Mouse (Mus musculus) midbrain, embryonic 14.5 days (tissue): Measurements from ENCODE around the gene Prrx2. TPM values are rescaled to one million over a fixed set of nuclear protein-coding genes. Genes with fewer than 3 reads are reported as not detected.

ENCODE experiments used
- ATAC-seq: fragments of 200-750 bp; cut with Nextera tagmentation; 2 replicates; pipeline ENCODE4 v1.8.0; 2017; ENCODE audit warnings: moderate number of reproducible peaks, moderate library complexity; ENCODE audit not compliant: low FRiP score, low TSS enrichment
- DNase-seq: peaks from one replicate; pipeline ENCODE4 v3.0.0-alpha.2; 2015
- H3K27ac ChIP-seq: fragments of 300-500 bp; sonication (generic); replicated peaks from 2 replicates; pipeline ENCODE4 v1.5.1; 2014; ENCODE audit warnings: mild to moderate bottlenecking, low read depth, low read length, moderate library complexity
- H3K27me3 ChIP-seq: fragments of 300-500 bp; sonication (generic); 2 replicates; pipeline ENCODE4 v1.6.1; 2014; ENCODE audit warnings: low read length, control low read depth, mixed read lengths; ENCODE audit not compliant: control insufficient read depth, insufficient read depth
- H3K36me3 ChIP-seq: fragments of 300-500 bp; sonication (generic); 2 replicates; pipeline ENCODE4 v1.6.1; 2014; ENCODE audit warnings: low read length, control low read depth; ENCODE audit not compliant: control insufficient read depth, insufficient read depth
- H3K4me1 ChIP-seq: fragments of 300-500 bp; sonication (generic); 2 replicates; pipeline ENCODE4 v1.6.1; 2014; ENCODE audit warnings: mild to moderate bottlenecking, antibody characterized with exemption, low read length, control low read depth; ENCODE audit not compliant: control insufficient read depth, insufficient read depth
- H3K4me2 ChIP-seq: fragments of 300-500 bp; sonication (generic); 2 replicates; pipeline ENCODE4 v1.6.1; 2014; ENCODE audit warnings: mild to moderate bottlenecking, low read length, moderate library complexity
- H3K4me3 ChIP-seq: fragments of 300-500 bp; sonication (generic); replicated peaks from 2 replicates; pipeline ENCODE4 v1.5.1; 2014; ENCODE audit warnings: low read depth, low read length
- H3K9ac ChIP-seq: fragments of 300-500 bp; sonication (generic); replicated peaks from 2 replicates; pipeline ENCODE4 v1.6.1; 2014; ENCODE audit warnings: mild to moderate bottlenecking, low read length, moderate library complexity
- H3K9me3 ChIP-seq: fragments of 300-500 bp; sonication (generic); 2 replicates; pipeline ENCODE4 v1.6.1; 2016; ENCODE audit warnings: low read length, control low read depth, mixed read lengths; ENCODE audit not compliant: control insufficient read depth
- WGBS: fragments of 180-500 bp; shearing (Covaris S2); extraction: QIAGEN DNeasy Blood & Tissue Kit; methylation state at CpG from one replicate; pipeline ENCODE4 v1.1.7; 2014; 5-methylcytosine and 5-hydroxymethylcytosine counted together
- polyA plus RNA-seq: library from polyadenylated mRNA; unstranded; fragments of >200 nt; fragmentation: Nextera tagmentation; extraction: Ambion mirVana; gene quantifications from 2 replicates; pipeline ENCODE4 v1.2.1, GENCODE M21; 2014

The Prrx2 gene
- polyA plus RNA-seq, 1 experiment from 2014 or later: 2.2 TPM

- DNase-seq: peak; percentile 53
- H3K27ac ChIP-seq: no peak overlapping the region
- WGBS: 59% methylated on average over 9 of the region's 9 CpGs
These were observed 50.8 kb downstream of the Prrx2 start for GRCm38 (mm10) chr2:30885453-30886163.

DNA sequence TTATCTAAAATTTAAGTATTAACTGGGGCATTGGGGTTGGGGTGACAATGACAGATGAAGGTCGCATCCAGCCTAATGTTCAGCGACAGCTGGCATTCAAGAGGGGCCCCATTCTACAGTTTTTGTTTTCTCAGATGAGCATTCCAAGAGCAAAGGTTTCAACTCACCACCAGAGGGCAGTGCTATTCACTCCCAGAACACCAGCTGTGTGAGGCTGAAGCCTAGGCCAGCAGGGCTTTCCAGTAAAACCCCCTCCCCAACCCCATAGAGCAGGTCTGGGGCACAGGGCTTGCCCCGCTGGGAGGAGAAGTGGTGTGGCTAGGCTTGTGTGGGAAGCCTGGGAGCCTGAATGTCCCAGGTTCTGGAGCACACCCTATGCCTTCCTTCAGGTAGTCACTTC lies 56.2 kb downstream of the Prrx2 start:
- no peaks in the 10 kb centered on the region for H3K36me3 ChIP-seq
- no peak overlapping the region for H3K4me3 ChIP-seq
- H3K9me3 ChIP-seq: no peaks in the 10 kb centered on the region
- 5% methylated on average over 3 of the region's 3 CpGs for WGBS
- H3K27me3 ChIP-seq: no peaks in the 10 kb centered on the region
- no peak overlapping the region for H3K27ac ChIP-seq
- no peaks in the 10 kb centered on the region for H3K4me1 ChIP-seq
- ATAC-seq: no peak
- peak; percentile 81 for DNase-seq
- H3K4me2 ChIP-seq: no peak overlapping the region
- no peak overlapping the region for H3K9ac ChIP-seq

More at GRCm38 (mm10) chr2:30885453-30886163, 50.8 kb downstream of the Prrx2 start:
- H3K9me3 ChIP-seq: no peaks in the 10 kb centered on the region
- no peaks in the 10 kb centered on the region for H3K4me1 ChIP-seq
- H3K4me3 ChIP-seq: no peak overlapping the region
- no peak for ATAC-seq
- H3K27me3 ChIP-seq: no peaks in the 10 kb centered on the region
- no peak overlapping the region for H3K4me2 ChIP-seq
- H3K9ac ChIP-seq: no peak overlapping the region
- H3K36me3 ChIP-seq: no peaks in the 10 kb centered on the region

GRCm38 (mm10) chr2:30893399-30893798 lies 58.6 kb downstream of the Prrx2 start:
- Histone ChIP-seq H3K4me1 (no peaks in the 10 kb centered on the region), H3K4me3 (no peak overlapping the region), H3K36me3 (no peaks in the 10 kb centered on the region), H3K27me3 (no peaks in the 10 kb centered on the region), H3K9me3 (no peaks in the 10 kb centered on the region), H3K9ac (no peak overlapping the region), H3K27ac (no peak overlapping the region), H3K4me2 (no peak overlapping the region)
- 61% methylated on average over 6 of the region's 6 CpGs for WGBS
- no peak for ATAC-seq
- DNase-seq: no peak

- ATAC-seq (no peak), DNase-seq (no peak)
- Histone ChIP-seq H3K36me3 (no peaks in the 10 kb centered on the region), H3K9ac (no peak overlapping the region), H3K9me3 (no peaks in the 10 kb centered on the region), H3K27me3 (no peaks in the 10 kb centered on the region), H3K4me1 (no peaks in the 10 kb centered on the region), H3K27ac (no peak overlapping the region), H3K4me3 (no peak overlapping the region), H3K4me2 (no peak overlapping the region)
- 85% methylated on average over 7 of the region's 7 CpGs for WGBS
These were observed 59.2 kb downstream of the Prrx2 start for GRCm38 (mm10) chr2:30893946-30894345.

GRCm38 (mm10) chr2:30897291-30897690 lies 62.5 kb downstream of the Prrx2 start:
- H3K4me1 ChIP-seq: peaks cover under 1% of the 10 kb centered on the region; the same call in 1 of the 2 replicates
- no peak overlapping the region for H3K4me3 ChIP-seq
- no peak overlapping the region for H3K27ac ChIP-seq
- 49% methylated on average over 6 of the region's 6 CpGs for WGBS
- no peak overlapping the region for H3K9ac ChIP-seq
- ATAC-seq (no peak), DNase-seq (no peak)
- H3K36me3 ChIP-seq: no peaks in the 10 kb centered on the region
- no peaks in the 10 kb centered on the region for H3K9me3 ChIP-seq
- H3K4me2 ChIP-seq: no peak overlapping the region
- peaks cover under 1% of the 10 kb centered on the region; the same call in 1 of the 2 replicates for H3K27me3 ChIP-seq

DNA sequence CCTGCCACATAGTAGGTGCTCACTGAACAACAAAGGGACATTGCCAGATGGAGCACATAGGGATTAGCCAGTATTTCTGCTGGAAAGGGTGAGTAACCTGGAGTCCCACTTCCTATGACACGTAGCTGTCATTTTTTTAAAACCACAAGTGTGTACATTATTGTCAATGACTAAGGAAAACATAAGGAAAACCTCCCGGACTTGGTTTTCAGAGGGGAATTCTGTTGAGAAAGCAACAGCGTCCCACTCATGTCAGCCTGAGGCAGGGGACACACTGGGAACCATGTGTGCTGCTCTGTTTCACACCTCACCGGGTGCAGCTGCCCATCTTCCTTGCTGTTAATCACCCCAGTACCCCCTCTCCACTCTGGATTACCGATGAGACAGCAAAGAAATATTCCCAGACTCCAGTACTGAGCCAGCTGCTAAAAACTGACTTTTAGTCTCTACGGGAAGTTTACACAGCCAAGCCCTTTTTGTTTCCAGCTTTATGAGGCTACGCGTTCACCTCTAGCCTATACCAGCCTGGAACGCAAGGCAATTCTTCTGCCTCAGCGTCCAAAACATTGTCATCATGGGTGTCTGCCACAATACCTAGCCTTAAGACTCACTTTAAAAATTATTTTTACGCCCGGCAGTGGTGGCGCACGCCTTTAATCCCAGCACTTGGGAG lies 64.8 kb downstream of the Prrx2 start:
- WGBS: 88% methylated on average over 14 of the region's 14 CpGs
- Histone ChIP-seq H3K4me2 (no peak overlapping the region), H3K4me3 (no peak overlapping the region), H3K9ac (no peak overlapping the region), H3K4me1 (peaks cover 11% of the 10 kb centered on the region), H3K36me3 (no peaks in the 10 kb centered on the region), H3K27ac (no peak overlapping the region), H3K27me3 (peaks cover 5% of the 10 kb centered on the region), H3K9me3 (no peaks in the 10 kb centered on the region)
- no peak for ATAC-seq
- DNase-seq: no peak

DNA sequence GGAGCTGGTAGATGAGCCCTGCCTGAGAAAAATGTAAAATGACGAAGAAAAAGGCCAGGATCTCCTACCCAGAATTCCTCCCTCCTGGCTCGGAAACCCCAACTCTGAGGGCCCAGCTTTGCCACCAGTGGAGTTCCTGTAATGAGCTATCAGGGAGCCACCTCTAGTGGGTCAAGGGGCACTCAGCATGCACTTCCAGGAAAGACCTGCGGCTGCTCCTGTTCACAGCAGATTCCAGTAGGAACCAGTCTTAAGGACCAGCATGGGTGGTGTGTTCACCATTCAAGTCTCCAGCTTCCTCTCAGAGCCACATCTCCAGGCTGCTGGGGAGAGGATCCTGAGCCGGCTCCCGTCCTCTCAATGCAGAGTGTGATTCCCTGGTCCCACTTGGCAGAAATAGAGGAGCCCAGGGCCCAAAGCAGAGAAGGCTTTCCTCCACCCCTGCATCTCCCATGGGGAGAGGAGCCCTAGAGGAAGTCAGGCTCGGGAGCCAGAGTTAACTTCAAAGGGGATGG lies 66.9 kb downstream of the Prrx2 start:
- DNase-seq (no peak), ATAC-seq (no peak)
- Histone ChIP-seq H3K9ac (no peak overlapping the region), H3K4me3 (no peak overlapping the region), H3K4me1 (peaks cover 11% of the 10 kb centered on the region), H3K27me3 (peaks cover 5% of the 10 kb centered on the region), H3K9me3 (no peaks in the 10 kb centered on the region), H3K27ac (no peak overlapping the region), H3K36me3 (no peaks in the 10 kb centered on the region), H3K4me2 (no peak overlapping the region)
- 68% methylated on average over 6 of the region's 6 CpGs for WGBS

DNA sequence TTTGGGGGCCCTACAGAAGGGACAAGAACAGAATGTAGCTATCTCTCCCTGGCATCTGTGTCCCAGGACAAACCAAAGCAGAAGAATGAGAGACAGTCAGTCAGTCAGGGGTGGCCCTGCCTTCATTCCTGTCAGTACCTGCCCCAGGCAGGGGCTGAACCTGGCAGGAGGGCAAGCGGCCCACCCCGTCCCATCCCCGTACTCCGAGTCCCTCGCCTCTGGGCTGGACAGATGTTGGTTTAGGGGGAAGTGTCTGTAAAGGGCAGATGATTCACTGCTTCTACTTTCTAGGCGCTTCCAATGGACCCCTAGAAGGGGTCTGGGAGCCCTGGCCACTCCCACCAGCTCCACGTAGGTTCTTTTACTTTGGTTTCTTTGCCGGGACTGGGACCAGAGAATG lies 67.5 kb downstream of the Prrx2 start:
- DNase-seq: no peak
- no peak overlapping the region; the same call in 1 of the 2 replicates for H3K4me3 ChIP-seq
- 47% methylated on average over 8 of the region's 8 CpGs for WGBS

More for the DNA sequence above, 67.5 kb downstream of the Prrx2 start:
- peaks cover 11% of the 10 kb centered on the region for H3K4me1 ChIP-seq
- no peaks in the 10 kb centered on the region for H3K9me3 ChIP-seq
- H3K36me3 ChIP-seq: no peaks in the 10 kb centered on the region
- H3K4me2 ChIP-seq: peak overlapping the region; percentile 62
- H3K27ac ChIP-seq: no peak overlapping the region
- H3K9ac ChIP-seq: no peak overlapping the region; the same call in 1 of the 2 replicates
- peaks cover 5% of the 10 kb centered on the region for H3K27me3 ChIP-seq
- no peak for ATAC-seq
